Mouse (Mus musculus) cerebellum, adult 8-10 months (tissue): ENCODE measurements around the gene Insyn1.

Experiments
- DNase-seq: peaks from one replicate; pipeline ENCODE4 v3.0.0; 2022

Gene Insyn1

GRCm38 (mm10) chr9:58487851-58488801 lies at the start of gene Insyn1:
Insyn1 (plus strand) TSS chr9:58488603.
- DNase-seq: peak; percentile 65

- DNase-seq: no peak
Measured at GRCm38 (mm10) chr9:58438921-58439396, 49.4 kb upstream of the Insyn1 start.

GRCm38 (mm10) chr9:58440100-58440499 lies 48.3 kb upstream of the Insyn1 start:
- peak; percentile 47 for DNase-seq

GRCm38 (mm10) chr9:58440614-58441013 lies 47.8 kb upstream of the Insyn1 start:
- DNase-seq: peak; percentile 37

- peak; percentile 33 for DNase-seq
Measured at GRCm38 (mm10) chr9:58441351-58442104, 46.9 kb upstream of the Insyn1 start.

GRCm38 (mm10) chr9:58442105-58443010 lies 46.0 kb upstream of the Insyn1 start:
- DNase-seq: no peak

- no peak for DNase-seq
Measured at GRCm38 (mm10) chr9:58443061-58443460, 45.3 kb upstream of the Insyn1 start.

- no peak for DNase-seq
Measured at GRCm38 (mm10) chr9:58446829-58447228, 41.6 kb upstream of the Insyn1 start.

GRCm38 (mm10) chr9:58447997-58448595 lies 40.3 kb upstream of the Insyn1 start:
- DNase-seq: no peak

- DNase-seq: no peak
Measured at GRCm38 (mm10) chr9:58449526-58449925, 38.9 kb upstream of the Insyn1 start.

GRCm38 (mm10) chr9:58453791-58454378 lies 34.5 kb upstream of the Insyn1 start:
- no peak for DNase-seq

- no peak for DNase-seq
Measured at GRCm38 (mm10) chr9:58454886-58455285, 33.5 kb upstream of the Insyn1 start.

GRCm38 (mm10) chr9:58455798-58456197 lies 32.6 kb upstream of the Insyn1 start:
- DNase-seq: no peak

GRCm38 (mm10) chr9:58457481-58457955 lies 30.9 kb upstream of the Insyn1 start:
- DNase-seq: no peak

- no peak for DNase-seq
Measured at GRCm38 (mm10) chr9:58458341-58458740, 30.1 kb upstream of the Insyn1 start.

- DNase-seq: no peak
Measured at GRCm38 (mm10) chr9:58458856-58459553, 29.4 kb upstream of the Insyn1 start.

- DNase-seq: no peak
Measured at GRCm38 (mm10) chr9:58467345-58468025, 20.9 kb upstream of the Insyn1 start.

- DNase-seq: no peak
Measured at GRCm38 (mm10) chr9:58470466-58470865, 17.9 kb upstream of the Insyn1 start.

GRCm38 (mm10) chr9:58473211-58473815 lies 15.1 kb upstream of the Insyn1 start:
- no peak for DNase-seq

- DNase-seq: no peak
Measured at GRCm38 (mm10) chr9:58487076-58487475, 1.3 kb upstream of the Insyn1 start.
